Mouse (Mus musculus): ENCODE data around the gene Shroom4.

- TF ChIP-seq CTCF (IDR thresholded peaks at IDR 0.05; ENCODE audit: low read depth) (no peak), EP300 (optimal IDR thresholded peaks at IDR 0.05) (no peak)
Observed at GRCm38 (mm10) chrX:6448001-6448400, 48.3 kb downstream of the Shroom4 start.
